Mouse (Mus musculus) right cerebral cortex, adult 2 months (tissue): ENCODE results near the gene Snupn.
"Not testable (repeated sequence)": the region's sequence is repeated elsewhere in the genome, so short reads cannot be mapped to it uniquely, and the experiment has no call there.

Experiments used
- DNase-seq, 2 experiments: peaks; one replicate each; pipeline ENCODE4 v3.0.0; 2021 to 2022; ENCODE audit warnings: low spot score in 2 of 2

The Snupn gene

GRCm38 (mm10) chr9:56950414-56951400 is at the start of gene Snupn:
TSS of gene Snupn (plus strand) at chr9:56950878.
- peak; percentile 96 to 97 for DNase-seq

- no peak for DNase-seq
Measured at GRCm38 (mm10) chr9:56901187-56901586, 49.5 kb upstream of the Snupn start.

GRCm38 (mm10) chr9:56903662-56904061 is 47.0 kb upstream of the Snupn start:
- no peak for DNase-seq

GRCm38 (mm10) chr9:56907549-56907948 is 43.1 kb upstream of the Snupn start:
- no peak for DNase-seq

GRCm38 (mm10) chr9:56909991-56910390 is 40.7 kb upstream of the Snupn start:
- not testable (repeated sequence) for DNase-seq

GRCm38 (mm10) chr9:56911017-56911416 is 39.7 kb upstream of the Snupn start:
- DNase-seq = no peak

GRCm38 (mm10) chr9:56913991-56914390 is 36.7 kb upstream of the Snupn start:
- no peak for DNase-seq

- no peak for DNase-seq
Measured at GRCm38 (mm10) chr9:56915116-56915515, 35.6 kb upstream of the Snupn start.

GRCm38 (mm10) chr9:56915695-56916410 is 34.8 kb upstream of the Snupn start:
- no peak for DNase-seq

GRCm38 (mm10) chr9:56917131-56917530 is 33.5 kb upstream of the Snupn start:
- DNase-seq = no peak

GRCm38 (mm10) chr9:56918466-56918865 is 32.2 kb upstream of the Snupn start:
- no peak for DNase-seq

- no peak for DNase-seq
Measured at GRCm38 (mm10) chr9:56922746-56923145, 27.9 kb upstream of the Snupn start.

GRCm38 (mm10) chr9:56923841-56924650 is 26.6 kb upstream of the Snupn start:
- DNase-seq = no peak

- peak in 1 of 2 experiments; percentile 21 for DNase-seq
Measured at GRCm38 (mm10) chr9:56924651-56925027, 26.0 kb upstream of the Snupn start.

- DNase-seq = no peak
Measured at GRCm38 (mm10) chr9:56925291-56926024, 25.2 kb upstream of the Snupn start.

- no peak for DNase-seq
Measured at GRCm38 (mm10) chr9:56926025-56926360, 24.7 kb upstream of the Snupn start.

GRCm38 (mm10) chr9:56926387-56926786 is 24.3 kb upstream of the Snupn start:
- no peak for DNase-seq

- peak in 1 of 2 experiments; percentile 14 for DNase-seq
Measured at GRCm38 (mm10) chr9:56927191-56928012, 23.3 kb upstream of the Snupn start.

- peak; percentile 88 to 89 for DNase-seq
Measured at GRCm38 (mm10) chr9:56928041-56928811, 22.5 kb upstream of the Snupn start, which contains the start of gene Snx33. TSS of gene Snx33 (minus strand) at chr9:56928371.
